Mouse (Mus musculus) bone marrow, adult 2 months (tissue): ENCODE data around the gene Ppm1a.

ENCODE experiments used
- CTCF ChIP-seq: fragments of 200-500 bp; IDR thresholded peaks from 2 replicates; pipeline ENCODE4 v1.5.1; 2011; ENCODE audit warnings: low read length, control low read depth; ENCODE audit not compliant: control insufficient read depth, insufficient read depth
- POLR2A ChIP-seq: fragments of 200-500 bp; IDR thresholded peaks from 2 replicates; pipeline ENCODE4 v1.6.1; 2011; ENCODE audit warnings: low read depth, mild to moderate bottlenecking, control low read depth, low read length, borderline replicate concordance; ENCODE audit not compliant: control insufficient read depth

DNA sequence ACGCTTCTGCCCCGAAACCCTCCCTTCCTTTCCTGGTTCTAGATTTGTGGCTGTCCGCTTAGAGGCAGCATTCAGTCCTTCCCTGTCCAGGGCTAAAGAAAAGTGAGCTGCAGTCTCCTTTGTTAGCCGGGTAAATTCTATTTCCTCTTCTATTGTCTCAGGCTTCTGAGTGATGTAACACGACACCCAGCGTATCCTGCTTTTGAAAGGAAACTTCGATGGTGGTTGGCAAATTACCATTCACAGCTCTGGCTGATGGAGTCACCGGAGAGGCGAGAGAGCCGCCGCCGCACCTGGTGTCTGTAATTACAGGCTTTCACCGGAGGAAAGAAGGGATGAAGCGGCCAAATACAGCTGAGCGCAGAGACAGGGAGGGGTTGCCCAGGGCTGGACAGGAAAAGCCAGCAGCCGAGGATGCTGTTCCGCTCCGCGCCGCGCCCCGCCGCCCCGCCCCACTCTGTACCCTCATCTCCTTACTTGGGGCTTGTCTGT lies 63.7 kb downstream of the Ppm1a start:
- TF ChIP-seq CTCF: no peak
- TF ChIP-seq POLR2A: no peak
